Mouse (Mus musculus) kidney, adult 2 months (tissue): ENCODE data around the gene Pfdn6.

Experiments
- CTCF ChIP-seq: fragments of 200-500 bp; conservative IDR thresholded peaks from 2 replicates; pipeline ENCODE4 v1.5.1; 2011; ENCODE audit warnings: low read depth, mild to moderate bottlenecking, control low read depth, low read length, moderate library complexity, mixed read lengths; ENCODE audit not compliant: insufficient read depth, insufficient read length
- POLR2A ChIP-seq: fragments of 200-500 bp; IDR thresholded peaks from one replicate; pipeline ENCODE4 v1.6.1; 2011; ENCODE audit warnings: low read depth, low read length, control low read depth

GRCm38 (mm10) chr17:33940206-33940805 is at the start of gene Pfdn6, which contains the start of gene Wdr46:
- TF ChIP-seq CTCF (no peak), POLR2A (no peak)
